Mouse (Mus musculus): ENCODE results near the gene Selplg. TPM values are rescaled to one million over a fixed set of nuclear protein-coding genes. Genes with fewer than 3 reads are reported as not detected.

The Selplg gene
- polyA plus RNA-seq, 1 experiment, result 274 TPM

DNA sequence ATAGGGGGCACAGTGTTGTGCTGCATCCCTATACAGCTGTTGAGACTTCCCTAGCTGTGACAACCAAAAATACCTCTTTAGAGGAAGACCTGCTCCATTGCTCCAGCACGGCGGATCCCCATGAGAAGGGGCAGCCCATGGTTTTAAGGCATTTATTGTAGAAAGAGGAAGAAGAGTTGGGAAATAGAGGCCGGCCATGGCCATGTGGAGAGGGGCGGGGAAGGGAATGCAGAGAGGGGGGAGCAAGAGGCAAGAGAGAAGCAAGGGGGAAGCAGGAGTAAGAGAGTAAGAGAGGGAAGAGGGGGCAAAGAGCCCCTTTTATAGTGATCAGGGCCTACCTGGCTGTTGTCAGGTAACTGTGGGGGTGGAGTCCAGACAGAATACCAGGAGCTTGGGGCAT lies 22.3 kb downstream of the Selplg start:
- Histone ChIP-seq H3K27ac (ENCODE audit: insufficient read depth, low read length) (no peak overlapping the region), H3K27me3 (ENCODE audit: control insufficient read depth, insufficient read depth, low read length) (0 out of 2 replicates have a peak, but pooled peaks cover 2% of the 10 kb centered on the region), H3K4me3 (ENCODE audit: extremely low read depth, insufficient read depth, insufficient read length) (no peak overlapping the region), H3K36me3 (ENCODE audit: control insufficient read depth, insufficient read depth, low read length) (no peaks in the 10 kb centered on the region), H3K4me1 (ENCODE audit: control insufficient read depth, insufficient read depth, insufficient read length) (peaks cover 8% of the 10 kb centered on the region; the same call in 1 of the 2 replicates)
- 79% methylated on average over 4 of the region's 4 CpGs for WGBS
- TF ChIP-seq CTCF (IDR thresholded peaks at IDR 0.05; ENCODE audit: extremely low read depth, insufficient read depth, insufficient read length, insufficient replicate concordance) (no peak), POLR2A (IDR thresholded peaks at IDR 0.05; ENCODE audit: low read depth, low read length) (no peak)
- no peak for DNase-seq (ENCODE audit: low read depth in 1 of 2, low spot score in 2 of 2)

DNA sequence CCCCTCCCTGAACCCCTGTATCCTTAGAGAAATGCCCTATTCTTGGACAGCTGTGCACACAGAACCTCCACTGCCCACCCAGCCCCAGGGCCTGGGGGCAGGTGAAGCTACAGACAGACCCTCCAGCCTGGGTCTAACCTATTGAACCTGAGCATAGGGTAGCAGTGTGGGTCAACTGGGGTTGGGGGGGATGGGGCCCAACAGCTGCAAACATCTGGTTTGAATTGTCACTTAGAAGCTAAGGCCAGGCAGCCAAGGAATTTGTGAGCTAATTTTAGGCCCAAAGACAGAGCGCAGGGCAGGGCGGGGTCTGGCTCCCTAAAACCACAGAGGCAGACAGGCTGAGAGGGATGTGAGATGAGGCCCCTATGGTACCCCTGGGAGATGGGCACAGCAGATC lies 24.3 kb downstream of the Selplg start:
- peaks cover 3% of the 10 kb centered on the region; the same call in 1 of the 2 replicates for H3K4me1 ChIP-seq (ENCODE audit: control insufficient read depth, insufficient read depth, insufficient read length)
- DNase-seq (ENCODE audit: low read depth in 1 of 2, low spot score in 2 of 2), result no peak
- 40% methylated on average over 2 of the region's 2 CpGs for WGBS

DNA sequence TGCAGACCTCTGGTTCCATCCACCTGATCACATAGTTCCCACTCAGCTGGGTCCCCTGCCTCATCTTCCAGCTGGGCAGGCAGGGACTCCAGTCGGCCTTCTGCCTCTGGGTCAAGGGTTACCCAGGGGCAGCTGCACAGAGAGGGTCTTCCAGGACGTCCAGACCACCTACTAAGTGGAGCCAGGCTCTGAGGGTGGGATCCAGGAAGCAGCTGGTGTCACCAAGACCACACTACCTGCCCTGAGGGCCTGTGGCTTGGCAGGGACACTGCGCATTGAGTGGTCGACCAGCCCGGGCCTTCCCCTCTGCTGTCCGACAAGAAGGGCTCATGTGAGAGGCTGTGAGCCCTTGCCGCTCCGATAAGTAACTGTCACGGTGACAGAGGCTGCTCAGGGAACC lies 24.7 kb downstream of the Selplg start:
- no peak for DNase-seq (ENCODE audit: low read depth in 1 of 2, low spot score in 2 of 2)
- Histone ChIP-seq H3K27ac (ENCODE audit: insufficient read depth, low read length) (no peak overlapping the region), H3K4me3 (ENCODE audit: extremely low read depth, insufficient read depth, insufficient read length) (no peak overlapping the region), H3K27me3 (ENCODE audit: control insufficient read depth, insufficient read depth, low read length) (0 out of 2 replicates have a peak, but pooled peaks cover 2% of the 10 kb centered on the region), H3K4me1 (ENCODE audit: control insufficient read depth, insufficient read depth, insufficient read length) (peaks cover under 1% of the 10 kb centered on the region; the same call in 1 of the 2 replicates), H3K36me3 (ENCODE audit: control insufficient read depth, insufficient read depth, low read length) (no peaks in the 10 kb centered on the region)
- 44% methylated on average over 9 of the region's 9 CpGs for WGBS
- TF ChIP-seq POLR2A (IDR thresholded peaks at IDR 0.05; ENCODE audit: low read depth, low read length), result no peak
- TF ChIP-seq CTCF (IDR thresholded peaks at IDR 0.05; ENCODE audit: extremely low read depth, insufficient read depth, insufficient read length, insufficient replicate concordance), result no peak

More for the DNA sequence above, 24.3 kb downstream of the Selplg start:
- TF ChIP-seq CTCF (IDR thresholded peaks at IDR 0.05; ENCODE audit: extremely low read depth, insufficient read depth, insufficient read length, insufficient replicate concordance), result no peak
- Histone ChIP-seq H3K36me3 (ENCODE audit: control insufficient read depth, insufficient read depth, low read length) (no peaks in the 10 kb centered on the region), H3K27me3 (ENCODE audit: control insufficient read depth, insufficient read depth, low read length) (0 out of 2 replicates have a peak, but pooled peaks cover 2% of the 10 kb centered on the region), H3K27ac (ENCODE audit: insufficient read depth, low read length) (no peak overlapping the region), H3K4me3 (ENCODE audit: extremely low read depth, insufficient read depth, insufficient read length) (no peak overlapping the region)

DNA sequence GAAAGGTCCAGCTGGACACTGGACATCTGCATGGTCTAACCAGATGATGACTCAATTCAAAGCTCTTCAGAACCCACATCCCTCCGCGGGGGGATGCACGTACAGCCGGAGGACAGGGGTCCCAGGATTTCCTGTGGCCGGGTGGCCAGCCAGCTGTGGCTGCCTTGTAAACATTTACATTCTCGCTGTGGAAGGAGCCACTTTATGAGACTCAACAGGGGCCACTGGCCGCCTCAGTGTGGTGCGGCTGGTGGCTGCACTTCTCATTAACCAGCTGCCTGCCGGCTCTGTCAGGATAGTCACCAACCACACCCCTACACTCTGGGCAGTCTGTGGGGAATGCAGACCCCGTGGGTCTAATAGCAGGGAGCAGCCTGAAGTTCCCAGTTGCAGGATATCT lies 26.0 kb downstream of the Selplg start:
- 0 out of 2 replicates have a peak, but pooled peaks cover 2% of the 10 kb centered on the region for H3K27me3 ChIP-seq (ENCODE audit: control insufficient read depth, insufficient read depth, low read length)
- no peak for DNase-seq (ENCODE audit: low read depth in 1 of 2, low spot score in 2 of 2)
- H3K36me3 ChIP-seq (ENCODE audit: control insufficient read depth, insufficient read depth, low read length), result no peaks in the 10 kb centered on the region
- 11% methylated on average over 10 of the region's 10 CpGs for WGBS
- TF ChIP-seq POLR2A (IDR thresholded peaks at IDR 0.05; ENCODE audit: low read depth, low read length), result no peak
- no peak for TF ChIP-seq CTCF (IDR thresholded peaks at IDR 0.05; ENCODE audit: extremely low read depth, insufficient read depth, insufficient read length, insufficient replicate concordance)
- H3K27ac ChIP-seq (ENCODE audit: insufficient read depth, low read length), result no peak overlapping the region
- no peaks in the 10 kb centered on the region; the same call in 1 of the 2 replicates for H3K4me1 ChIP-seq (ENCODE audit: control insufficient read depth, insufficient read depth, insufficient read length)
- H3K4me3 ChIP-seq (ENCODE audit: extremely low read depth, insufficient read depth, insufficient read length), result no peak overlapping the region

- no peak overlapping the region for H3K27ac ChIP-seq (ENCODE audit: insufficient read depth, low read length)
- no peak for TF ChIP-seq CTCF (IDR thresholded peaks at IDR 0.05; ENCODE audit: extremely low read depth, insufficient read depth, insufficient read length, insufficient replicate concordance)
- TF ChIP-seq POLR2A (IDR thresholded peaks at IDR 0.05; ENCODE audit: low read depth, low read length), result no peak
- DNase-seq (ENCODE audit: low read depth in 1 of 2, low spot score in 2 of 2), result no peak
- H3K4me1 ChIP-seq (ENCODE audit: control insufficient read depth, insufficient read depth, insufficient read length), result no peaks in the 10 kb centered on the region; the same call in 1 of the 2 replicates
- WGBS, result 80% methylated on average over 9 of the region's 9 CpGs
- 0 out of 2 replicates have a peak, but pooled peaks cover 2% of the 10 kb centered on the region for H3K27me3 ChIP-seq (ENCODE audit: control insufficient read depth, insufficient read depth, low read length)
- no peak overlapping the region for H3K4me3 ChIP-seq (ENCODE audit: extremely low read depth, insufficient read depth, insufficient read length)
- no peaks in the 10 kb centered on the region for H3K36me3 ChIP-seq (ENCODE audit: control insufficient read depth, insufficient read depth, low read length)
Observed at GRCm38 (mm10) chr5:113805301-113805700, 27.1 kb downstream of the Selplg start.

GRCm38 (mm10) chr5:113804395-113804966 lies 28.0 kb downstream of the Selplg start:
- WGBS, result 19% methylated on average over 7 of the region's 7 CpGs
- H3K27me3 ChIP-seq (ENCODE audit: control insufficient read depth, insufficient read depth, low read length), result 0 out of 2 replicates have a peak, but pooled peaks cover 2% of the 10 kb centered on the region
- no peak overlapping the region for H3K27ac ChIP-seq (ENCODE audit: insufficient read depth, low read length)
- no peaks in the 10 kb centered on the region; the same call in 1 of the 2 replicates for H3K4me1 ChIP-seq (ENCODE audit: control insufficient read depth, insufficient read depth, insufficient read length)
- DNase-seq (ENCODE audit: low read depth in 1 of 2, low spot score in 2 of 2), result no peak
- H3K36me3 ChIP-seq (ENCODE audit: control insufficient read depth, insufficient read depth, low read length), result no peaks in the 10 kb centered on the region
- no peak overlapping the region for H3K4me3 ChIP-seq (ENCODE audit: extremely low read depth, insufficient read depth, insufficient read length)
- no peak for TF ChIP-seq POLR2A (IDR thresholded peaks at IDR 0.05; ENCODE audit: low read depth, low read length)
- TF ChIP-seq CTCF (IDR thresholded peaks at IDR 0.05; ENCODE audit: extremely low read depth, insufficient read depth, insufficient read length, insufficient replicate concordance), result no peak

DNA sequence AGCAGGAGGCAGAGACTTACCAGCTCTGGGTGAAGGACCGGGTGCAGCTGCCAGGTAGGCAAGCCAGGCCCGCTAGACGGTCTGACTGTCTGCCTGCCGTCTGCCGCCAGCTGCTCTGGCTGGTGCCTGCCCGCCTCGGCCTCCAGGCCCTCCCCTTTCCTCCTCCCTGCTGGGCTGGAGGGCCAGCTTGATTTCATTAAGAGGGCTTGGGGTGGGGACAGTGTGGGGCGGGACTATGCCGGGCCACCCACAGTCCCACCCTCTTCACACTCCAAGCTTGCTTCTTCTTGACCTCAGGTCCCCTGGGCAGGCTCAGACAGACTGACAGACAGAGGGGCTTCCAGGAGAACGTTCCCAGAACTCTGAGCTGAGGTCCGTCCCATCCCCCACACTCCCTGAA lies 32.2 kb downstream of the Selplg start, which contains the start of gene Tmem119:
Gene Tmem119, minus strand, starts transcription at position 237 of the 400 bp plus-strand sequence.
- WGBS, result 8% methylated on average over 11 of the region's 11 CpGs
- no peak for TF ChIP-seq CTCF (IDR thresholded peaks at IDR 0.05; ENCODE audit: extremely low read depth, insufficient read depth, insufficient read length, insufficient replicate concordance)
- no peak for TF ChIP-seq POLR2A (IDR thresholded peaks at IDR 0.05; ENCODE audit: low read depth, low read length)
- Histone ChIP-seq H3K4me1 (ENCODE audit: control insufficient read depth, insufficient read depth, insufficient read length) (no peaks in the 10 kb centered on the region), H3K27me3 (ENCODE audit: control insufficient read depth, insufficient read depth, low read length) (no peaks in the 10 kb centered on the region), H3K4me3 (ENCODE audit: extremely low read depth, insufficient read depth, insufficient read length) (no peak within 1 kb of the TSS), H3K27ac (ENCODE audit: insufficient read depth, low read length) (no peak within 1 kb of the TSS), H3K36me3 (ENCODE audit: control insufficient read depth, insufficient read depth, low read length) (no peaks in the 10 kb centered on the region)
- DNase-seq (ENCODE audit: low read depth in 1 of 2, low spot score in 2 of 2), result no peak

Measured in spleen, adult 2 months (tissue).